Mouse (Mus musculus) CD4-positive, CD25-positive, alpha-beta regulatory T cell, adult 2 months (primary cell): Measurements from ENCODE around the gene Sel1l3.
A peak's percentile ranks its signal among the peaks of the same experiment; 100 is the strongest.

ENCODE experiments used
- DNase-seq: peaks from one replicate; pipeline ENCODE4 v3.0.0-alpha.2; 2012; ENCODE audit warnings: low read depth, low spot score

The Sel1l3 gene

DNA sequence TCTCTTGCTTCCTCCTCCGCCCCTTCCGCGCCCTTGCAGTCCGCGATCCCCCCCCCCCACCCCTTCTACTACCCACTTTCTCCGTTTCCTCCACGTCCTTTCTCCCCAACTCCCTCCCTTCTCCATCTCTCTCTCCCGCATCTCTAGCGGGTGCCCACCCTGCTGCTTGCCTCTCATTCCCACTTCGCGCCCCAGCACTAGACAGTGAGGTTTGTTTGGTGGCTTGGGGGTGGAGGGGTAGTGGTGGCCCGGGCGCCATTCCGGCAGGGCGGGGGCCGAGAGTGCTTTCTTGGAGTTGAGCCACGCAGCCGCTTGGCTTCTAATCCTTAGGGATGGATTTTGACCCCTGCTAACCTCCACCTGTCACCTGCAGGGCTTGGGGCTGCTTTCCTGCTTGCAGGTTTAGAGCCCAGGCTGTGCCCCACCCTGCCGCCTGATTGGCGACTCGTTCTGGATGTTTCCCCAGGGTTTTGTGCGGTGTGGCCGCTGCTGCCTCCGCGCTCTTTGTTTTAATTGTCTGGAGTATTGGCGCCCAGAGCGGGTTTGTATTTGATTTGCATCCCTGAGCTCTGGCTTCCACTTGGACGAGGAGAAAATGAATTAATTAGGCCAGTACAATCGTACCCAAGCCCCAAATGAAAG is at the start of gene Sel1l3:
Sel1l3 (minus strand) TSS at position 217 of the 642 bp plus-strand sequence.
- DNase-seq = no peak

DNA sequence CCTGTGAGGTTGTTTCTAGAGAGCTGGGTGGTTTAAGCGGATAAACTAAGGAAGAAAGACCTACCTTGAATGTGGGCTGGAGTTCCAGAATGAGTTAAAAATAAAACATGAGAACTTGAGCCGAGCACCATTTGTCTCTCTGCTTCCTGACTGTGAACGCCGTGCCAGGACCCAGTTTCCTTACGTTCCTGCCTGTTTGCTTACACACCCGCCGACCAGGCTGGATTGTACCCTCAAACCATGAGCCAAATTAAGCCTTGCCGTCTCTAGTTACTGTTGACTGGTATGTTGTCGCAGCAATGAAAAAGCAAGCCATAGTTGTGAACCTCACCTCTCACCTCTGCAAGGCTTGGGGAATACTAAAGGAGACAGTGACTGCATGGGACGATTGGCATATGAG is 48.3 kb upstream of the Sel1l3 start:
- DNase-seq = no peak

DNA sequence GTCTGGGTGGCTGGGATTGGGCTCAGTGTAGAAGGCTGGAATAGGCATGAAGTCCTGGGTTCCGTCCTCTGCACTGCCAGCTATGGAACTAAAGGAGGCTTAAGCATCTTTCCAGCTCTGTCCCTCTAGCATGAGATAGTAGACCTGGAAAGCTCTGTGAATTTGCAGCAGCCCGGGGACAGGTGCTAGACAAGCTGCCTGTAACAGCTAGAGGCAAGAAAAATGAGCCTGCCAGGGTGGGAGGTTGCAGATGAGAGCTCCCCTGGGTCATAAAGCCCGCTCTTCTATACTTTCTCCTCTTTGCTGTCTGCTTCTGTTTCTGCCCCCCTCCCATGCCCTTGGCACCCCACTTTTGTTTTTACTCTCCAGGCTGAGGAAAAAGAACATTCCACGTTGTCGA is 46.2 kb upstream of the Sel1l3 start:
- no peak for DNase-seq

DNA sequence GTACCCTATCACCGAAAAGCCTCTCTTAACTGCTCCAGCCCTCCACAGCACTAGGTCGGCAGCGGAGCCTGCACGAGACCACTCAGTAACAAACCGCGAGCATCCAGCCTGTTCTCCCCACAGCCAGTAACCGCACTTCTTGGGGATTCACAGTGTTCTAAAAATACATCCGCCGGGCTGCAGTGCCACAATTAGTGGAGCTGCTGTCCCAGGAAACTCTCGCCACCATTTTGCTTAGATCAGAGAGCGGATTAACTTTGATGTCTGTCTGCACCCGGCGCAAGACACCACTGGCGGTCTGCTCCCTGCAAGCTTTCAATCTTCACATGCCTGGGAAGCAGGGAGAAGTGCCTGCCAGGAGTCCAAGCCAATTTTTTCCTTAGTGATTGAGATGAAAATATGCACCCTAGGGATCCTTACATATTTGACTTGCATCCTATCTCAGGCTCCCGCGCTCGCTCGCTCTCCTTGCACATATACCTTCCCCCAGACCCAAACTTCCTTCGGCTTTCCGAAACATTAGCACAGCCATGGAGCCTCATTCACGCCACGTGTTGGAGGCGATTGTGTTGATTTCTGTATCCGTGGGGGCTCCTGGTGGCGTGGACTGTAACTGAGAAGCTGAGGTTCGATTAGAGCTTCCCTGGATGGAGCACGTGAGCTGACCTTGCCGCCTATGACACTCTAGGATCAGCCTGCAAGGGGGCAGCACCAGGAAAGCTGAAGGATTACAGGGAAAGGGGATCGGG is 44.5 kb upstream of the Sel1l3 start:
- peak; percentile 47 for DNase-seq

DNA sequence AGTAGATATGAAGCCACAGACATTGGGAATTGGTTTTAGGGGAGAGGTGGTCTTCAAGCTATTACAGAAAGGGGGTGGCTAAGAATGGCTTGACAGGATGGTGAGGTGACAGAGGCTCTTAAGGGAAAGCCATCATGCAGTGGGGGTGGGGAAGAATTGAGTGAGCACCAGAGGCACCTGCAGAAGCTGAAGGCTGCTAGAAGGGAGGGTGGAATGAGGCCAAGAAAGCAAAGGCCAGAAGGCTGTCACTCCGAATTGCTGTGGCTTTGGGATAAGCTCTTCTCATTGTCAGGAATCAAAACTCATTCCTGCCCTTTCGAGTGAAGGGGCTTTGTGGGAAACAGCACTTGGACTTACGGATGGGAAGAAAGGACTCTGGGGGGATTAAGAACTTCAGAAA is 41.1 kb upstream of the Sel1l3 start:
- DNase-seq = no peak

DNA sequence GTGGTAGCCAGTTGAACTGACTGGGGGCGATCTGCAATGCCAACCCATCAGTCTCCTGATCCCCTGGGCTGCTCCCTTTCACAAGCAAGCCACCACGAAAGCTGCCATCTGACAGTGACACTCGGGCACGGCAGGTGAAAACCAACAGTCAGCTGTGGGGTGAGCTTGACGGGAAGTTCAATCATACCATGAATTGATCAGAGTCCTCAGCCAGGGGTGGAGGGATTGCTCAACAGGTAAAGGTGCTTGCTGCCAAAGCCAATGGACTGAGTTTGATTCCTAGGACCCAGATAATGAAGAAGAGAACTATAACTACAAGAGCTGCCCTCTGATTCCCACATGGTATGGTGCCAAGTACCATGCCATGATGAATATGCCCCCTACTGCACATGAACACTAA is 40.4 kb upstream of the Sel1l3 start:
- no peak for DNase-seq

DNA sequence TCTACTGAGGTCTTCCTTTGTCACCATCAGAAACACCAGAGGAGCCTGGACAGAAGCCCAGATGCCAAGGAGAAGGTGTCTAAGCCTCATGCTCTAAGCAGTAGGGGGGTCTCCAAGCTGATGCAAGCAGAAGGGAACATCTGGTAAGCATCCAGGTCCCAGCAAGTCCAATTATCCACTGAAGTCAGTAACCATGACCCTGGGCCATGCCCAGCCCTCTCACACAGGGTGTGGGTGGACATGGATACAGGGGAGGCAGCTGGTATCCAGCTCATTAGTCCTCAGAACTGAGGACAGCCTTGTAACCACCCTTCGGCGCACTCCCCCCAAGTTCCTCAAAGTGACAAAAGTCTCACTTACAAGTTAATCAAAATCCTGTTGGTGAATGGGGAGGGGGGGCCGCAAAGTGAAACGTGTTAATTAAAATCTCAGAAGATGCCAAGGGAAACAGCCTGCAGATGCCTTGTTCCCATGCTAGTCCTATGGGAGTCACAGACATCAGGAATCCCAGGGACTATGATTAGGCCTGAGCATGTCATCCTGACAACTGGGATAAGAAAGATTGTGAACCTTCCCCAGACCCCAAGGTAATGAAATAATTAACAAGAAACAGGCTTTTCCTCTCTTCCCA is 35.8 kb upstream of the Sel1l3 start:
- DNase-seq = no peak

DNA sequence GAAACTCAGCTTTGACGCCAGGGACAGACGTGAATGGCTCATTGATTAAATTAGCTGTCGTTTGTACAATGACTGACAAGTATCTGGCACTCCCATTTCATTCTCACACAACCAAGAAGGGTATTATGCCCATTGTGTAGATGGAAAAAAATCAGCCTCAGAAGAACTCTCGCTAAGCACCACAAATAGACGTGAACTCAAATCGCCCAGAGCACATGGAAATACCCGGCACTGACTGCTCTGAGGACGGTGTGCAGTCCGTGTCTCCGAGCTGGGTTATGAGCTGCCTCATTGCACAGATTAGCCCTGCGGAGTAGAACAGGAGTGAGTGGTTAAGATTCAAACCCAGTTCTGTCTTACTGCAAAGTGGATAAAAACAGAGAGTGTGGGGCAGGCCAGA is 34.8 kb upstream of the Sel1l3 start:
- DNase-seq = no peak

DNA sequence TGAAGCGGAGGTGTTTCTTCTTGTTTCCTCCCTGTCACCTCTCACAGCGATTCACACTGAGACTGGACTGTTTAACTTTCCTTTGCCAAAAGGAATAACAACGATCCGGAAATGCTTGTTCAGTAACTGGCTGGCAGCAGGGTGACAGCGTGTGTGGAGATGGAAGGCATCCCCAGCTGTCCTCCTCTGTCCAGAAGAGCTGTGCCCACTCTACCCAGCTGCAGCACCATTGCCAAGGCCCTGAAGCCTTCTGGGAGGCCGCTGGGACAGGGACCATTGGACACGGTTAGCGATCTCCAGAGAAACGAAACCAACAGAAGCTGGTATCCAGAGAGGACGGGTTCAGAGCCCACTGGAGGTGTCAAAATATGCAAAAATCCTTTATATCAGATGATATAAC is 30.2 kb upstream of the Sel1l3 start:
- no peak for DNase-seq

DNA sequence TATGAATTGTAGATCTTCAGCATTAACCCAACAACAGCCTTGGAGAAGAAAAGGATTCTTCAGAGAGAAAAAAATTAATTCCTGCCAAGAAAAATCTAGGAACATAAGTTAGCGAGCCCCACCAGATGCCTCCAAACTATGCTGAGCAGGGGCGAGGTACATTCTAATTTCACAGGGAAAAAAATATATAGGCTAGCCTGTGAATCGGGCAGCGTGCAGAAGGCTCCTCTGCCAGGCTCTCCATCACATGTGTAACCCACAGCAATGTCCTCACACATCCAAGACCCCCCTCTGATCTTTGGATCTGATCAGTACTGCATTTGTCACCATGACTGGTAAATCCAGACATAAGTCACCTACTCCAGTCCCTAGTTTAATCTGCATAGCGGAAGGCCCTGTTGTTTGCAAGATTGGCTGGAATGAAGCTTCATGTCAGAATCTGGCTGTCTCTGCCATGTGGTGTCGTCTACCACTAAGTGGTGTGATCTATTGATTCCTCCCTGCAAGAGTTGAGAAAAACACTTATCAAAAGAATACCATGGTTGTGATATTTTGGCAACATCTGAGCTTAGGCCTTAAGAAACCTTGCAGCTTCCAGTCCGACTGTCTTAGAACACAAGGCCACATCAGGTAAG is 29.3 kb upstream of the Sel1l3 start:
- DNase-seq = no peak

DNA sequence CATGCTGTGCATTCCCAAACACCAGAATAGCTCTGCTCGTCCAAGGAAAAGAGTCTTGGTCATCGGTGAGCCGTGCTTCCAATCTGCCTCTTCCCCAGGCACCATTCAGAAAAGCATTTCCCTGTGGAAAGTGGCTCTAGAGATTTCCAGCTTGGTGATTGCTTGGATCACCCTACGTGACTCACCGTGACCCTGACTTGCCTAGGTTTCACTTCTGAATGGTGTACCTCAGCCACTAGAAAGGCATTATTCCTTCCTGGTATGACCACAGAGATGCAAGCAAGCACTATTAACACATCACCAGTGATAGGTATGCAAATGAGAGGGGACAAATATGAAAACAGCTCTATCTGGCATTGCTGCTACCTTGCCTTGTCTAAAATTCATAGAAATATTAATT is 28.2 kb upstream of the Sel1l3 start:
- DNase-seq = no peak

DNA sequence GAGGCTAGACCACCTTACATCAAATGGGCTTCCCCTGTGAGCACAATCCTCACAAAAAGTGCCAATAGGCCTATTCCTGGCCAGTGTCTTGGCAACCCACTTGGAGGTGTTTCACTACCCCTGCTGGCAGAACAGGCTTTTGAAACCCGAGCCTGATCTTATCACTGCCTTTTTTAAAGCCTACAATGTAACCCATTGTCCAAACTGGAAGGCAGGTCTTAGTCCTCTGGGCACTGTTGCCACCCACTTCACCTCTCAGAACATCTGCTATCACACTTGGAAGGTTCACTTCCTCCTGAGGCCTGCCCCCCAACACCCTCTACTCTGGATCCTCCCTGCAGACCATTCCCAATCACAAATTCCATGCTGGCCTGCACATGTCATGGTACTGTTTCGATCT is 27.4 kb upstream of the Sel1l3 start:
- DNase-seq = no peak

DNA sequence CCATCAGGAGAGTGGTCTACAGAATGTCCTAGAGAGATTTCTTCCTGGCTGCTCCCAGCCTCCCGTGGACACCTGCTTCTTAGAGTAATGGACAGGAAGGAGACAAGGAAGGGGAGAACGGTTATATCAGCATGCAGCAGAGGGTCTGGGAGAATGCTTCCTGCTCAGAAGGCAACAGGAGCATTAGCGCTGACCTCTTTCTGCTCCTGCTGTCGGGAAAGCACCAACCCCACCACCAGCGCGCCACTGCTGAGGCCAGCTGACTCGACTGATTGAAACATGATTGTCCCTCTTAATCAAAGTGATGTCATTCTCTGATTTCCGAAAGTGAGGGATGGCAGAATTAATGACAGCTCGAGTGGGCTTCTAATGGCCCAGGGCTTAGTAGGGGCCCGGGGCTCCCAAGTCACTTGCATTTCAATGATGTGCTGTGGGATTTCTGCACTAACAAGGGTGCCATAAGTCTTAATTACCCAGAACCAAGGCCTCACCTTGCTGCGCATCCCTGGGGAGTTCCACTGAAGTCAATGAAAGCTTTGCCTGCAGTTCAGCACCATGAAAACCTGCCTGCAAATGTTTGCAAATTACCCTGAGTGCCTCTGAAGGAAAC is 26.2 kb upstream of the Sel1l3 start:
- no peak for DNase-seq

DNA sequence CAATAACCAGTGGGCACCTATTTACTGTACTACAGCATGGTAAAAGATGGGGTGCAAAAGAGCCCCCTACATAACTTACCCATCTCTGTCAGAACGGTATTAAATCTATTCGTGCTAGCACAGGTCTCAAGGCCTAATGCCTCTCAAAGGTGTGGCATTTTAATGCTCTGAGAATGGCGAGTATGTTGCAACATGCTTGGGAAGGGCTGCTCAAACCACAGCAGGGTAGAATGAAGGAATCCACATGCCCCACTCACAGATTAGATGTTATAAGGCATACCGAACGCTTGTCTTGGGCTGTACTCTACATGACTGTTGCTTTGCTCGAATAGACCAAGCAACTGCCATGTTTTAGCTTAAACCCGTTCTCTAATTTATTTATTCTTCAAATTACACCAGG is 25.5 kb upstream of the Sel1l3 start:
- DNase-seq = no peak

DNA sequence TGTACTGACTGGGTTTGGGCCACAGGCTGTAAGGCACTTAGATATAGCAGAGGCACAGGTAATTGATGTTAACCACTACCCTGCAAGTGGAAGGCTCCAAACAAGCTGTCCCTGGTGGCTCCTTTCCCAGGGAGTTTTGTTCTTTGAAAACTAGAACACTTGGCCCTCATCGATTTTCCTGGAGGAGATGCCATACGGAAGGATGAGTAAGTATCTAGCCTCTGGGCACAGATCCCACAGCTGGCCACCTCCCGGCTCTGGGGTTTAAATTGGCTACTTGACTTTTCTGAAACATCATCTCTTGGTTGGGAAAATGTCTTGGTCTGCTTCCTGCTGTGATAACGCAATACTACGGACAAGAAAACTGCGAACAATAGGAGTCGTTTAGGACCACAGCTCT is 25.0 kb upstream of the Sel1l3 start:
- DNase-seq = no peak

DNA sequence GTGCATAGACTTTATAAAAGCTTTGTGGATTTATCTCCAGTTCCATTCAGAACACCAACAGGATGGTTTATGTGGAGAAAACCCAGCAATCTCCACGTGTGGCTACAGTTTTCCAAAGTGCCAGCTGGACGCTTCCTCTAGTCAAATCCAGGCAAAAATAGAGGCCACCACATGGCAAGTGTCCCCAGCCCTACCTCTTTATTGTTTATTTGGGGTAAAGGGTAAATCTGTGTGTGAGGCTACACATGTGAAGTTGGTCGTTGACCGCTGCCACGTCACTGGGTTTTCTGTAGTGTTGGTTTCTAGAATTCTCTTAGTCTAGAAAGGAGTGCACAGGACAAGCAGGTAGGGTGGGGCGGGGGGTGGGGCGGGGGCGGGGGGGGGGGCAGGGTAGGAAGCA is 23.0 kb upstream of the Sel1l3 start:
- DNase-seq = no peak

DNA sequence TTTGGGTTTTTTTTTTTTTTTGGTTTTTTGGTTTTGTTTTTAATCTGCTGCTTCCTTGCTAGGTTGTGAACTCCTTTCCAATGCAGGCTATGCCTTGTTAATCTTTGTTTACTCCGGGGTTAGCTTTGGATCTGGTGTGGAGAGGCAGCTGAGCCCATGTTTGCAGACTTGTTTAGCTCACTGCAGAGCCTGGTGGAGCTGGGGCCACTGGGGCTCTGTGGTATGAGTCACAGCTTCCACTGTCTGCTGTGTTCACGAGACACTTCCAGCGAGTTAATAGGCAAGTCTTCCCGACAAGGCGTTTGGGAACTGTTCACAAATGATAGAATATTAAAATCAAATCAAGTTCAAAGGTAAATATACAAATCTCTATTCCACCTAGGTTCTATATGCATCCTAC is 22.4 kb upstream of the Sel1l3 start:
- DNase-seq = no peak

DNA sequence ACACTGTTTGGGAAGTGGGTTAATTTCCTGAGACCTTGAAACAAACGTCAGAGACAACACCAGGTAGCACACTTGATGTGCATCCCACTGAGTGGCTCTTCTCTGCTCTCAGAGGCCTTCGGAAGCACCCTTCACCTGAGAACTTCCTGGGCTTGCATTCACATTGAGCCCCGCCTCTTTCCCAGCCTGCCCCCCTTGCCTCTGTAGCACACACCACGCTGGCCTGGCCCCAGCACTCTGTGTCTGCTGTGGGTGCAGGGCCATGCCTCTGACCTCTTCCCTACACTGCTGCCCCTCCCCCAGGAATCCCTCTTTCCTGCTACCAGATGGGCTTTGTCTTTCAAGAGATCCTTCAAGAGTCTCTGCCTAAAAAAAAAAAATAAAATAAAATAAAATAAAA is 21.8 kb upstream of the Sel1l3 start:
- DNase-seq = no peak

DNA sequence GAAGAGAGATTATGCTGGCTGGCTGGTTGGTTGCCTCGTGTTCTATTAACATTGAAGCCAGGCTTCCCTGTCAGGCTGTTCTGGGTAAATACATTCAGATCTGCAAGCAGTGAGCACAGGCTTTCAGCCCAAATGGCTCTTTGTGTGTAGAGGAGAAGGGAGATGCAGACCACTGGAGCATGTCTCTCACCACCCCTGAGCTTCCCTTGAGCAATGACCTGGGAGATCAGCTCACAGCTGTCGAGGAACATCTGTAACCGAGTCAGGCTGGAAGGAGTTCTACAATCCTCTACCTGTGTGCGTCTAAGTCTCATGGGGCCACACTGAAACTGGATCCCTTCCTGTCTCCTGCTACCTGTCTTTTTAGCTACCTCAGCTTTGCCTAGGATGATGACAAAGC is 16.8 kb upstream of the Sel1l3 start:
- no peak for DNase-seq

DNA sequence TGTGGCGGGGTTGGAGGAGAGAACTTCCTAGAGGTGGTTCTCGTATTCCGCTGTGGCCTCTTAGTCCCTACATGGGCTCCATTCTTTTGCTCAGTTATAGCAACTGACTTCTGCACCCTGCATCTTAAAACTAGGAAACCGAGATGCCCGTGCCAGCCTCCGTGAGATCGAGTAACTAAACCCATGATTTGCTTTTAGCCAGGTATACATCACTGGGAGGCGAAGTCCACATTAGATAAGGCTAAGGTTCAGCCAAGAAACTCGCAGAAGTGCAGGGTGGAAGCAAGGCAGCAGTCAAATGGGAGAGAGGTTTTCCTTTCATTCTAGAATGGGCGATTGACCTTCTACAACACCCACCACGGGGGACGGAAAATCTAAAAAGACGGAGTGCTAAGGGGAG is 11.7 kb upstream of the Sel1l3 start:
- no peak for DNase-seq

DNA sequence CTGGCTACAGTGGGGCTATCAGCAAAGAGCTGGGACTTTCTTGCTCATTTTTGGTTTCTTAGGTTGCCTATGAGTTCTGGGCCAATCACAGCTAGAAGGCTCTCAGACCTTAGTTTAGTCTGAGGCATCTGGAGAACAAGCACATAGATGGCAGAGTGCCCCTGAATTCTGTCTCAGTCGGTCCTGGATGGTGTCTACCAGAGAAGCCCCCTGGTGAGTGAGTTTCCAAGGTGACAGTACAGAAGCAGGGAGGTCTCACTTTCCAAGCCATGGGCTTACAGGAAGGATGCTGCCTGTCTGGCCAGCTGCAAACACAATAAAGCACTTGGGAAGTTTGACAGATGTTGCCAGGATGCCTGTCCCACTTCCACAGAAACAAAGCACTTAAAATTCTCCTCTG is 1.1 kb upstream of the Sel1l3 start:
- no peak for DNase-seq

DNA sequence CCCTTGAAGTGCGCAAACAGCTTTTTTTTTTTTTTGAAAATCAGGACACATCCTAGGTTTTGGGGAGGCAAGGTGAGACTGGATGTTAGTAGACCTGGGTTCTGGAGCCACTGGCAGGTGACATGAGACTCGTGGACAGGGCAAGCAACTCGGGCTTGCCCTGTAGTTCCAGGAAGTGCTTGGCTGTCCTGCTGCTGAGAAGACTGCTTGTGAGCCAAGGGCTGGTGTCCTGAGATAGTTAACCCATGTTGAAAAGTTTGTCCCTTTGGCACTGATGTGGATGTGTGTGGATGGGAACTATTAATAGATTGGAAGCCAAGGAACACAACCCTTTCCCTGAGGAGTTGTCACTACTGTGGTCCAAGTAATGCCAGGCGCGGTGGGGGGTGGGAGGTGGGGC is 635 bp upstream of the Sel1l3 start:
- no peak for DNase-seq
